Mouse (Mus musculus): ENCODE results near the gene Gata5. TPM values are rescaled to one million over a fixed set of nuclear protein-coding genes. Genes with fewer than 3 reads are reported as not detected.
A peak's percentile ranks its signal among the peaks of the same experiment; 100 is the strongest.

Gata5 gene
- 10.4 and 11.4 TPM in 2 replicates for polyA plus RNA-seq (2015; fragmentation: Nextera tagmentation; extraction: Ambion mirVana)

DNA sequence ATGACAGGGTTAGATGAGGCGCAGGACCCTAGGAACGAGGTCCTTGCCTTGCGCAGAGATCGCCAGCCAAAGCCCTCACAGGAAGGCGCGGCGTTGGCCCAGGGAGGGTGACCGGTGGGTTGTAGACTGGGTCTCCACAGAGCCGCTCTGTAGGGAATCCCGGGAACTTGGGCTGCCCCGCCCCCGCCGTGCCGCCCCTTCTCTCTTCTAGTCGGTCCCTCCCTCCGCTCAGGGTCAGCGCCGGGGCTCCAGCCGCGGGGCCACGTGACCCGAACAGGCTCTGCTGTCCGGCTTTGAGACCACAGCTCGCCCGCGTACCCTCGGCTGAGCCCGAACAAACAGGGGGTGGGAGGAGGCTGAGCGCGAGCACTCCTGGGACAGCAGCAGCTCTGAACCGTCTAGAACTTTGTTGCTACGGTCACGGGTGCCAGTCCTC is at the start of gene Gata5:
Gata5 (minus strand) TSS at position 149 of the 436 bp plus-strand sequence.
- H3K9me3 ChIP-seq (ENCODE audit: low read length), result no peaks in the 10 kb centered on the region
- peaks cover 10% of the 10 kb centered on the region; the same call in 1 of the 2 replicates for H3K27me3 ChIP-seq (replicated peaks; ENCODE audit: insufficient read depth, low read length)
- TF ChIP-seq EP300 (IDR thresholded peaks at IDR 0.05) (no peak), CTCF (IDR thresholded peaks at IDR 0.05) (no peak)
- H3K36me3 ChIP-seq (ENCODE audit: insufficient read depth, low read length), result no peaks in the 10 kb centered on the region
- peaks cover 4% of the 10 kb centered on the region; the same call in 1 of the 2 replicates for H3K4me1 ChIP-seq (ENCODE audit: insufficient read depth, low read depth, low read length)
- peak within 1 kb of the TSS; percentile 43 for H3K9ac ChIP-seq (replicated peaks; ENCODE audit: low read depth)
- H3K4me3 ChIP-seq (ENCODE audit: low read depth, low read length), result peak within 1 kb of the TSS; percentile 55
- peak; percentile 78 for DNase-seq (ENCODE audit: low spot score)
- peak within 1 kb of the TSS; percentile 71 for H3K27ac ChIP-seq (ENCODE audit: low read length)
- peak; percentile 81 for ATAC-seq
- WGBS, result under 1% methylated on average over 29 of the region's 33 CpGs
- peak within 1 kb of the TSS; percentile 63 for H3K4me2 ChIP-seq (replicated peaks; ENCODE audit: low read depth, low read length)

- H3K36me3 ChIP-seq (ENCODE audit: insufficient read depth, low read length), result no peaks in the 10 kb centered on the region
- ATAC-seq, result no peak
- no peak overlapping the region for H3K27ac ChIP-seq (ENCODE audit: low read length)
- no peaks in the 10 kb centered on the region for H3K4me1 ChIP-seq (ENCODE audit: insufficient read depth, low read depth, low read length)
- TF ChIP-seq EP300 (IDR thresholded peaks at IDR 0.05), result no peak
- no peak for TF ChIP-seq CTCF (IDR thresholded peaks at IDR 0.05)
- no peak for DNase-seq (ENCODE audit: low spot score)
- H3K27me3 ChIP-seq (replicated peaks; ENCODE audit: insufficient read depth, low read length), result no peaks in the 10 kb centered on the region
- no peak overlapping the region for H3K4me3 ChIP-seq (ENCODE audit: low read depth, low read length)
- no peak overlapping the region for H3K9ac ChIP-seq (replicated peaks; ENCODE audit: low read depth)
- no peak overlapping the region for H3K4me2 ChIP-seq (replicated peaks; ENCODE audit: low read depth, low read length)
- H3K9me3 ChIP-seq (ENCODE audit: low read length), result no peaks in the 10 kb centered on the region
- 82% methylated on average over 5 of the region's 5 CpGs for WGBS
Measured at GRCm38 (mm10) chr2:180376730-180377129, 42.2 kb upstream of the Gata5 start.

DNA sequence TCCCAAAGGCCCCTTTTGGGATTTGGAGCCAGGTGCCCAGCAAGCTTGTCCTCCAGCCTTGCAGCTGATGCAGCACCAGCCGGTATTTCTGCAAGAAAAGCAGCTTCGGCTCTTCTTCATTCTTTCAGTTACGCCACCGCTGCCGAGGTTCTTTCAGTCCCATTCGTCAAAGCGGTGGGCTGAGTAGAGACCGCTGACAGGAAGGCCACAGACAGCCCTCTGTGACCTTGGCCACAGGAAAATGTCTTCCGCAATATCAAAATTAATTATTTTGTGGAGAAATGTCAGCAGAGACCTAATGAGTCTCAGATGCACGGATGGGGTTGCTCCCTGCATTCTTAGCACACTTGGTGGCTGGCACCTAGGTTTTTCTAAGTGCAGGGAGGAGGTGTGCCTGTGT is 38.8 kb upstream of the Gata5 start:
- no peaks in the 10 kb centered on the region for H3K36me3 ChIP-seq (ENCODE audit: insufficient read depth, low read length)
- no peak overlapping the region for H3K9ac ChIP-seq (replicated peaks; ENCODE audit: low read depth)
- TF ChIP-seq EP300 (IDR thresholded peaks at IDR 0.05) (no peak), CTCF (IDR thresholded peaks at IDR 0.05) (no peak)
- H3K27me3 ChIP-seq (replicated peaks; ENCODE audit: insufficient read depth, low read length), result no peaks in the 10 kb centered on the region
- 52% methylated on average over 10 of the region's 10 CpGs for WGBS
- H3K4me3 ChIP-seq (ENCODE audit: low read depth, low read length), result no peak overlapping the region
- no peaks in the 10 kb centered on the region for H3K4me1 ChIP-seq (ENCODE audit: insufficient read depth, low read depth, low read length)
- H3K4me2 ChIP-seq (replicated peaks; ENCODE audit: low read depth, low read length), result no peak overlapping the region
- no peaks in the 10 kb centered on the region for H3K9me3 ChIP-seq (ENCODE audit: low read length)
- no peak overlapping the region for H3K27ac ChIP-seq (ENCODE audit: low read length)
- DNase-seq (ENCODE audit: low spot score), result no peak
- no peak for ATAC-seq

DNA sequence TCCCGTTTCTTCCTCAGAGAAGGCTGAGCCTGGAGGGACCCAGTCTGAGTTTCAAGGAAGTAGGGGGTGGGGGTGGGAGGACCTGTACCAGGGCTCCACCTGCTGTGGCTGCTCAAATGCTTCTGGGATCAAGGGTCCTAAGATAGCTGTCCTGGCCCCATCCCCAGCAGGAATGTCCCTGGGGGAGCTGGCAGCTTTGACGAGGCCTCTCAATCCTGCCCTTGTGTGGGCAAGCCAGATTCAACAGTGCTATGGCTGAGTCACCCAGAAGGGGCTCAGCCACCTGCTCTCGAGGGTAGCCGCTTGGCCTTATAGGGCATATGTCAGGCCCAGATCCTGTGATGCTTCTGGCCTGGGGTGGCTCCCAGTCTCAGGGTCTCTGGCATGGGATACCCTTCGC is 33.9 kb upstream of the Gata5 start:
- WGBS, result 71% methylated on average over 5 of the region's 5 CpGs
- no peak overlapping the region for H3K4me3 ChIP-seq (ENCODE audit: low read depth, low read length)
- no peak for ATAC-seq
- no peaks in the 10 kb centered on the region for H3K4me1 ChIP-seq (ENCODE audit: insufficient read depth, low read depth, low read length)
- H3K9me3 ChIP-seq (ENCODE audit: low read length), result no peaks in the 10 kb centered on the region
- H3K4me2 ChIP-seq (replicated peaks; ENCODE audit: low read depth, low read length), result no peak overlapping the region
- TF ChIP-seq CTCF (IDR thresholded peaks at IDR 0.05) (no peak), EP300 (IDR thresholded peaks at IDR 0.05) (no peak)
- no peaks in the 10 kb centered on the region for H3K27me3 ChIP-seq (replicated peaks; ENCODE audit: insufficient read depth, low read length)
- no peak for DNase-seq (ENCODE audit: low spot score)
- H3K9ac ChIP-seq (replicated peaks; ENCODE audit: low read depth), result no peak overlapping the region
- no peak overlapping the region for H3K27ac ChIP-seq (ENCODE audit: low read length)
- H3K36me3 ChIP-seq (ENCODE audit: insufficient read depth, low read length), result no peaks in the 10 kb centered on the region

- no peak for TF ChIP-seq CTCF (IDR thresholded peaks at IDR 0.05)
- no peak for TF ChIP-seq EP300 (IDR thresholded peaks at IDR 0.05)
- H3K27ac ChIP-seq (ENCODE audit: low read length), result no peak overlapping the region
- 70% methylated on average over 4 of the region's 4 CpGs for WGBS
- H3K9ac ChIP-seq (replicated peaks; ENCODE audit: low read depth), result no peak overlapping the region
- no peak overlapping the region for H3K4me2 ChIP-seq (replicated peaks; ENCODE audit: low read depth, low read length)
- no peaks in the 10 kb centered on the region for H3K36me3 ChIP-seq (ENCODE audit: insufficient read depth, low read length)
- no peaks in the 10 kb centered on the region for H3K4me1 ChIP-seq (ENCODE audit: insufficient read depth, low read depth, low read length)
- no peaks in the 10 kb centered on the region for H3K9me3 ChIP-seq (ENCODE audit: low read length)
- no peak for DNase-seq (ENCODE audit: low spot score)
- ATAC-seq, result no peak
- no peak overlapping the region for H3K4me3 ChIP-seq (ENCODE audit: low read depth, low read length)
- no peaks in the 10 kb centered on the region for H3K27me3 ChIP-seq (replicated peaks; ENCODE audit: insufficient read depth, low read length)
Measured at GRCm38 (mm10) chr2:180367350-180367749, 32.9 kb upstream of the Gata5 start.

DNA sequence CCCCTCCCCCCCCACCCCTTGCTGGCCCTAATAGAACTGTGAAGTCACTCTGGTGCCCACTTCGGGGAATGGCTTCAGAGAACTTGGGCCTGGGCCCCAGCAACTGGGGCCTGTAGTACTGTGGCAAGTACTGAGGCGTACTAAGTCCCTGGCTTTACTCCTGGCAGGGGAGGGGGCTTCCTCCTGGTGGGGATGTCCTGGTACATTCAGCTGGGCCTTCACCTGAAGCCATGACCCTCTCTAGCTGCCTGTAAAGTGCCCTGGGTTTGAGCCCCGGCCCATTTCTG is 28.9 kb upstream of the Gata5 start:
- no peak overlapping the region for H3K4me3 ChIP-seq (ENCODE audit: low read depth, low read length)
- WGBS, result 68% methylated on average over 3 of the region's 3 CpGs

More for the DNA sequence above, 28.9 kb upstream of the Gata5 start:
- Histone ChIP-seq H3K9ac (replicated peaks; ENCODE audit: low read depth) (no peak overlapping the region), H3K27ac (ENCODE audit: low read length) (no peak overlapping the region), H3K9me3 (ENCODE audit: low read length) (no peaks in the 10 kb centered on the region), H3K36me3 (ENCODE audit: insufficient read depth, low read length) (no peaks in the 10 kb centered on the region), H3K27me3 (replicated peaks; ENCODE audit: insufficient read depth, low read length) (no peaks in the 10 kb centered on the region), H3K4me2 (replicated peaks; ENCODE audit: low read depth, low read length) (no peak overlapping the region), H3K4me1 (ENCODE audit: insufficient read depth, low read depth, low read length) (no peaks in the 10 kb centered on the region)
- no peak for TF ChIP-seq CTCF (IDR thresholded peaks at IDR 0.05)
- TF ChIP-seq EP300 (IDR thresholded peaks at IDR 0.05), result no peak
- no peak for DNase-seq (ENCODE audit: low spot score)
- ATAC-seq, result no peak
